Mouse (Mus musculus): ENCODE data around the gene Lin37.

Gene Lin37

GRCm38 (mm10) chr7:30557901-30558514, 1.6 kb downstream of the Lin37 start:
- in situ Hi-C loops (cut with MboI; ENCODE audit: low pct_unique_long_range_greater_than_20kb in 1 of 2, low sequenced_read_pairs in 2 of 2, unreplicated experiment in 1 of 2): no loop called here

- in situ Hi-C loops (cut with MboI; ENCODE audit: low pct_unique_long_range_greater_than_20kb in 1 of 2, low sequenced_read_pairs in 2 of 2, unreplicated experiment in 1 of 2): no loop called here
Observed at GRCm38 (mm10) chr7:30556894-30557536, 2.6 kb downstream of the Lin37 start.

- in situ Hi-C loops (cut with MboI; ENCODE audit: low pct_unique_long_range_greater_than_20kb in 1 of 2, low sequenced_read_pairs in 2 of 2, unreplicated experiment in 1 of 2): no loop called here
Observed at GRCm38 (mm10) chr7:30553810-30554584, 5.6 kb downstream of the Lin37 start.

GRCm38 (mm10) chr7:30553021-30553589, 6.5 kb downstream of the Lin37 start:
- in situ Hi-C loops (cut with MboI; ENCODE audit: low pct_unique_long_range_greater_than_20kb in 1 of 2, low sequenced_read_pairs in 2 of 2, unreplicated experiment in 1 of 2): no loop called here

GRCm38 (mm10) chr7:30552102-30553020, 7.3 kb downstream of the Lin37 start, which contains the start of the genes Hspb6 and Proser3:
TSS of gene Hspb6 (plus strand) at chr7:30552178.
TSS of gene Proser3 (minus strand) at chr7:30552299.
- in situ Hi-C loops (cut with MboI; ENCODE audit: low pct_unique_long_range_greater_than_20kb in 1 of 2, low sequenced_read_pairs in 2 of 2, unreplicated experiment in 1 of 2): no loop called here

GRCm38 (mm10) chr7:30551445-30552101, 8.1 kb downstream of the Lin37 start:
- in situ Hi-C loops (cut with MboI; ENCODE audit: low pct_unique_long_range_greater_than_20kb in 1 of 2, low sequenced_read_pairs in 2 of 2, unreplicated experiment in 1 of 2): no loop called here

GRCm38 (mm10) chr7:30550603-30551002, 9.0 kb downstream of the Lin37 start:
- in situ Hi-C loops (cut with MboI; ENCODE audit: low pct_unique_long_range_greater_than_20kb in 1 of 2, low sequenced_read_pairs in 2 of 2, unreplicated experiment in 1 of 2): no loop called here

GRCm38 (mm10) chr7:30549880-30550279, 9.8 kb downstream of the Lin37 start:
- in situ Hi-C loops (cut with MboI; ENCODE audit: low pct_unique_long_range_greater_than_20kb in 1 of 2, low sequenced_read_pairs in 2 of 2, unreplicated experiment in 1 of 2): no loop called here

- in situ Hi-C loops (cut with MboI; ENCODE audit: low pct_unique_long_range_greater_than_20kb in 1 of 2, low sequenced_read_pairs in 2 of 2, unreplicated experiment in 1 of 2): no loop called here
Observed at GRCm38 (mm10) chr7:30544327-30544726, 15.3 kb downstream of the Lin37 start.

- in situ Hi-C loops (cut with MboI; ENCODE audit: low pct_unique_long_range_greater_than_20kb in 1 of 2, low sequenced_read_pairs in 2 of 2, unreplicated experiment in 1 of 2): no loop called here
Observed at GRCm38 (mm10) chr7:30540572-30540971, 19.1 kb downstream of the Lin37 start.

GRCm38 (mm10) chr7:30534633-30535577, 24.7 kb downstream of the Lin37 start, which contains the start of gene Arhgap33:
TSS of gene Arhgap33 (minus strand) at chr7:30535060.
- in situ Hi-C loops (cut with MboI; ENCODE audit: low pct_unique_long_range_greater_than_20kb in 1 of 2, low sequenced_read_pairs in 2 of 2, unreplicated experiment in 1 of 2): no loop called here

GRCm38 (mm10) chr7:30533941-30534632, 25.6 kb downstream of the Lin37 start:
- in situ Hi-C loops (cut with MboI; ENCODE audit: low pct_unique_long_range_greater_than_20kb in 1 of 2, low sequenced_read_pairs in 2 of 2, unreplicated experiment in 1 of 2): no loop called here

- in situ Hi-C loops (cut with MboI; ENCODE audit: low pct_unique_long_range_greater_than_20kb in 1 of 2, low sequenced_read_pairs in 2 of 2, unreplicated experiment in 1 of 2): no loop called here
Observed at GRCm38 (mm10) chr7:30532931-30533330, 26.7 kb downstream of the Lin37 start.

- in situ Hi-C loops (cut with MboI; ENCODE audit: low pct_unique_long_range_greater_than_20kb in 1 of 2, low sequenced_read_pairs in 2 of 2, unreplicated experiment in 1 of 2): no loop called here
Observed at GRCm38 (mm10) chr7:30531291-30531815, 28.3 kb downstream of the Lin37 start.

- in situ Hi-C loops (cut with MboI; ENCODE audit: low pct_unique_long_range_greater_than_20kb in 1 of 2, low sequenced_read_pairs in 2 of 2, unreplicated experiment in 1 of 2): no loop called here
Observed at GRCm38 (mm10) chr7:30526981-30527380, 32.7 kb downstream of the Lin37 start.

- in situ Hi-C loops (cut with MboI; ENCODE audit: low pct_unique_long_range_greater_than_20kb in 1 of 2, low sequenced_read_pairs in 2 of 2, unreplicated experiment in 1 of 2): no loop called here
Observed at GRCm38 (mm10) chr7:30526399-30526798, 33.2 kb downstream of the Lin37 start.

All from mouse embryonic stem cell (cell line).